Mouse (Mus musculus) liver, embryonic 13.5 days (tissue): ENCODE measurements around the gene Tnk2. TPM values are rescaled to one million over a fixed set of nuclear protein-coding genes. Genes with fewer than 3 reads are reported as not detected.
A peak's percentile ranks its signal among the peaks of the same experiment; 100 is the strongest.

Experiments used
- ATAC-seq: fragments of 200-750 bp; cut with Nextera tagmentation; 2 replicates; pipeline ENCODE4 v1.8.0; 2017; ENCODE audit warnings: low read depth, mild to moderate bottlenecking, moderate number of reproducible peaks, moderate library complexity
- DNase-seq: peaks from one replicate; pipeline ENCODE4 v3.0.0; 2022
- H3K27ac ChIP-seq: fragments of 300-500 bp; sonication (generic); 2 replicates; pipeline ENCODE4 v1.5.1; 2015; ENCODE audit warnings: moderate library complexity, mild to moderate bottlenecking, inconsistent platforms
- H3K27me3 ChIP-seq: fragments of 300-500 bp; sonication (generic); 2 replicates; pipeline ENCODE4 v1.6.1; 2015; ENCODE audit warnings: mild to moderate bottlenecking, inconsistent platforms
- H3K36me3 ChIP-seq: fragments of 300-500 bp; sonication (generic); 2 replicates; pipeline ENCODE4 v1.6.1; 2015; ENCODE audit warnings: mild to moderate bottlenecking, inconsistent platforms
- H3K4me1 ChIP-seq: fragments of 300-500 bp; sonication (generic); replicated peaks from 2 replicates; pipeline ENCODE4 v1.6.1; 2015; ENCODE audit warnings: inconsistent platforms
- H3K4me2 ChIP-seq: fragments of 300-500 bp; sonication (generic); 2 replicates; pipeline ENCODE4 v1.6.1; 2015; ENCODE audit warnings: inconsistent platforms, mild to moderate bottlenecking, moderate library complexity
- H3K4me3 ChIP-seq: fragments of 300-500 bp; sonication (generic); replicated peaks from 2 replicates; pipeline ENCODE4 v1.5.1; 2015; ENCODE audit warnings: mild to moderate bottlenecking, inconsistent platforms
- H3K9ac ChIP-seq: fragments of 300-500 bp; sonication (generic); 2 replicates; pipeline ENCODE4 v1.6.1; 2015; ENCODE audit warnings: mild to moderate bottlenecking, inconsistent platforms
- H3K9me3 ChIP-seq: fragments of 300-500 bp; sonication (generic); replicated peaks from 2 replicates; pipeline ENCODE4 v1.6.1; 2016; ENCODE audit warnings: inconsistent platforms
- WGBS: fragments of 180-500 bp; shearing (Covaris S2); methylation state at CpG from one replicate; pipeline ENCODE4 v1.1.7; 2015; ENCODE audit not compliant: insufficient replicate concordance; 5-methylcytosine and 5-hydroxymethylcytosine counted together
- polyA plus RNA-seq: library from polyadenylated mRNA; unstranded; fragments of >200 nt; fragmentation: Nextera tagmentation; extraction: Ambion mirVana; gene quantifications from 2 replicates; pipeline ENCODE4 v1.2.1, GENCODE M21; 2015

Tnk2 gene
- polyA plus RNA-seq, 1 experiment from 2014 or later: 4.9 TPM

- under 1% methylated on average over 14 of the region's 14 CpGs for WGBS
- Histone ChIP-seq H3K4me2 (peak overlapping the region; percentile 72), H3K36me3 (peaks cover 27% of the 10 kb centered on the region), H3K27ac (peak overlapping the region; percentile 98), H3K4me3 (peak overlapping the region; percentile 99), H3K9ac (peak overlapping the region; percentile 100), H3K27me3 (no peaks in the 10 kb centered on the region), H3K9me3 (no peaks in the 10 kb centered on the region), H3K4me1 (peaks cover 41% of the 10 kb centered on the region)
- DNase-seq (no peak), ATAC-seq (no peak)
These were observed 34.3 kb upstream of the Tnk2 start for GRCm38 (mm10) chr16:32609401-32609779.

- peaks cover 40% of the 10 kb centered on the region for H3K36me3 ChIP-seq
- H3K4me1 ChIP-seq: peaks cover 48% of the 10 kb centered on the region
- peak overlapping the region; percentile 99 for H3K4me3 ChIP-seq
- peak overlapping the region; percentile 98 for H3K27ac ChIP-seq
- no peaks in the 10 kb centered on the region for H3K9me3 ChIP-seq
- peak overlapping the region; percentile 100 for H3K9ac ChIP-seq
- 14% methylated on average over 5 of the region's 5 CpGs for WGBS
- no peaks in the 10 kb centered on the region for H3K27me3 ChIP-seq
- peak overlapping the region; percentile 72 for H3K4me2 ChIP-seq
- peak; percentile 29 for ATAC-seq
- DNase-seq: peak; percentile 58
These were observed 33.0 kb upstream of the Tnk2 start for GRCm38 (mm10) chr16:32610460-32611255.

- Histone ChIP-seq H3K4me1 (peaks cover 50% of the 10 kb centered on the region), H3K9me3 (no peaks in the 10 kb centered on the region), H3K4me2 (peak overlapping the region; percentile 72), H3K4me3 (peak overlapping the region; percentile 99), H3K9ac (peak overlapping the region; percentile 100), H3K27me3 (no peaks in the 10 kb centered on the region), H3K27ac (peak overlapping the region; percentile 98), H3K36me3 (peaks cover 54% of the 10 kb centered on the region)
- 13% methylated on average over 1 of the region's 1 CpGs for WGBS
- DNase-seq: peak; percentile 68
- ATAC-seq: peak; percentile 48
These were observed 31.6 kb upstream of the Tnk2 start for GRCm38 (mm10) chr16:32612052-32612451.

DNA sequence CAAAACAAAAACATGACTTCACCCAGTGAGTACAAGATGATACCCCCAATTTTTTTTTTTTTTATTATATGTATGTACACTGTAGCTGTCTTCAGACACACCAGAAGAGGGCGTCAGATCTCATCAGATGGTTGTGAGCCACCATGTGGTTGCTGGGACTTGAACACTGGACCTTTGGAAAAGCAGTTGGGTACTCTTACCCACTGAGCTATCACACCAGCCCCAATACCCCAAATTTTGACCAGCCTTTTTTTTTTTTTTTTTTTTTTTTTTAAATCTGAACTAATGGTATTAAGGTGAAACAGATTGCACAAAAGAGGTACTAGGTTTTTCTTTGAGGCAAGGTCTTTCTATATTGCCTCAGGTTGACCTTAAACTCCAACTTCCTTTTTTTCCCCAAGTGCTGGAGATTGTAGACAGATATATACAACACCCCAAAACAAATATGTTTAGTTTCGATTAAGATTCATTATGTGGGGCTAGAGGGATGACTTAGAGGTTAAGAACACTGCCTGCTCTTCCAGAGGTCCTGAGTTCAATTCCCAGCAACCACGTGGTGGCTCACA lies 30.3 kb upstream of the Tnk2 start:
- Histone ChIP-seq H3K27me3 (no peaks in the 10 kb centered on the region), H3K4me2 (peak overlapping the region; percentile 72), H3K9ac (peak overlapping the region; percentile 100), H3K4me3 (peak overlapping the region; percentile 99), H3K36me3 (peaks cover 65% of the 10 kb centered on the region), H3K4me1 (peaks cover 39% of the 10 kb centered on the region), H3K9me3 (no peaks in the 10 kb centered on the region), H3K27ac (peak overlapping the region; percentile 98)
- DNase-seq (no peak), ATAC-seq (no peak)
- 36% methylated on average over 3 of the region's 3 CpGs for WGBS

GRCm38 (mm10) chr16:32614047-32614446 lies 29.6 kb upstream of the Tnk2 start:
- WGBS: 20% methylated on average over 4 of the region's 4 CpGs
- H3K36me3 ChIP-seq: peaks cover 72% of the 10 kb centered on the region
- H3K9ac ChIP-seq: 0 out of 2 replicates have a peak overlapping the region, but pooled peaks have one; percentile 31
- no peak for DNase-seq
- H3K9me3 ChIP-seq: no peaks in the 10 kb centered on the region
- peaks cover 38% of the 10 kb centered on the region for H3K4me1 ChIP-seq
- ATAC-seq: no peak
- peak overlapping the region; percentile 98 for H3K27ac ChIP-seq
- peak overlapping the region; percentile 99 for H3K4me3 ChIP-seq
- H3K27me3 ChIP-seq: no peaks in the 10 kb centered on the region
- H3K4me2 ChIP-seq: peak overlapping the region; percentile 72

DNA sequence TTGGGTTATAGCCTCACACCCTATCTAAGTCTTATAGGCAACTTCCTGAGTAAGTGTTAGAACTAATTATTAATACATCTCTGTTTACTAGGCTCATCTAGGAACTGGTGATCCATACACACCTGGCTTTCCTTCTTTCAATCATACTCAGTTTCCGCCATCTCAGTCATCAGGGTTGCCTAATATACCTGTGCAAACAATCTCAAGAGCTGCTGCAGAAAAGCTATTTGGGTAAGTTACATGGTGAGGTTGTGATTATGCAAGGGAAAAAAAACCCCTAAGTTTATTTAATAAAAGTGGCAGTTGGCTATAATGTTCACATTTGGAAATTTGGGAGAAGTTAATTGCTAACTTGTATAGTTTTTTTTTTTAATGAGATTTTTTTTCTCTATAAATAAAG lies 24.7 kb upstream of the Tnk2 start:
- ATAC-seq (no peak), DNase-seq (no peak)
- Histone ChIP-seq H3K36me3 (peaks cover 96% of the 10 kb centered on the region), H3K27me3 (no peaks in the 10 kb centered on the region), H3K9ac (no peak overlapping the region), H3K9me3 (no peaks in the 10 kb centered on the region), H3K4me1 (peaks cover 21% of the 10 kb centered on the region), H3K4me3 (no peak overlapping the region), H3K4me2 (no peak overlapping the region), H3K27ac (0 out of 2 replicates have a peak overlapping the region, but pooled peaks have one; percentile 4)
- WGBS: 93% methylated on average over 1 of the region's 1 CpGs

- Histone ChIP-seq H3K36me3 (peaks cover 97% of the 10 kb centered on the region), H3K4me3 (no peak overlapping the region), H3K27ac (peak overlapping the region; percentile 56; the same call in 1 of the 2 replicates), H3K4me2 (no peak overlapping the region), H3K9ac (no peak overlapping the region), H3K27me3 (no peaks in the 10 kb centered on the region), H3K9me3 (no peaks in the 10 kb centered on the region), H3K4me1 (0 out of 2 replicates have a peak, but pooled peaks cover 6% of the 10 kb centered on the region)
- no peak for ATAC-seq
- 89% methylated on average over 8 of the region's 8 CpGs for WGBS
- DNase-seq: no peak
These were observed 15.5 kb upstream of the Tnk2 start for GRCm38 (mm10) chr16:32628140-32628539.

GRCm38 (mm10) chr16:32632328-32632824 lies 11.3 kb upstream of the Tnk2 start:
- ATAC-seq (no peak), DNase-seq (no peak)
- Histone ChIP-seq H3K36me3 (peaks cover 63% of the 10 kb centered on the region), H3K4me3 (no peak overlapping the region), H3K27me3 (peaks cover 2% of the 10 kb centered on the region; the same call in 1 of the 2 replicates), H3K9me3 (no peaks in the 10 kb centered on the region), H3K9ac (no peak overlapping the region), H3K4me2 (no peak overlapping the region), H3K4me1 (peaks cover 11% of the 10 kb centered on the region; the same call in 1 of the 2 replicates), H3K27ac (peak overlapping the region; percentile 20; the same call in 1 of the 2 replicates)
- WGBS: 89% methylated on average over 4 of the region's 4 CpGs

- Histone ChIP-seq H3K9me3 (no peaks in the 10 kb centered on the region), H3K4me3 (no peak overlapping the region), H3K36me3 (peaks cover 51% of the 10 kb centered on the region), H3K27me3 (peaks cover 6% of the 10 kb centered on the region; the same call in 1 of the 2 replicates), H3K9ac (no peak overlapping the region), H3K4me2 (no peak overlapping the region), H3K27ac (peak overlapping the region; percentile 67), H3K4me1 (peaks cover 10% of the 10 kb centered on the region)
- peak; percentile 34 for ATAC-seq
- WGBS: 79% methylated on average over 4 of the region's 4 CpGs
- no peak for DNase-seq
These were observed 10.1 kb upstream of the Tnk2 start for GRCm38 (mm10) chr16:32633486-32634012.

DNA sequence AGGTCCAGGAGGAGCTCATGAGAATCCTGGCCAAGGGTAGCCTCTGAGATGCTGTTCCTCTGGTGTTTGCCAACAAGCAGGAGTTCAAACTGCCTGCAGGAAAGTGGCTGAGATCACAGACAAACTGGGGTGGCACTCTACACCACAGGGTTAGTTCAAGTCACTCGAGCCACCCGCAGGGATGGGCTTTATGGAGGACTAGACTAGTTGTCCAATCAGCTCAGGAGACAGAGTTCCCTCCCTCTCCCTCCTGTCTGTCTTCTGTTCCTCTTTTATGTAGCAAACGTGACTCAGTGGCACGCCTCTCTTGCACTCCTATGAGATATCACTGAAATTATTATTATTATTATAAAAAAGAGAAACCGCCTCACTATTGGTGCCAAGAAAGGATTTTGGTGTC lies 9.5 kb upstream of the Tnk2 start:
- DNase-seq: peak; percentile 34
- Histone ChIP-seq H3K9ac (no peak overlapping the region), H3K27ac (peak overlapping the region; percentile 67), H3K4me1 (peaks cover 15% of the 10 kb centered on the region), H3K9me3 (no peaks in the 10 kb centered on the region), H3K4me3 (no peak overlapping the region), H3K36me3 (peaks cover 45% of the 10 kb centered on the region), H3K27me3 (peaks cover 6% of the 10 kb centered on the region; the same call in 1 of the 2 replicates), H3K4me2 (no peak overlapping the region)
- ATAC-seq: peak; percentile 50
- 56% methylated on average over 5 of the region's 5 CpGs for WGBS

GRCm38 (mm10) chr16:32635314-32635713 lies 8.4 kb upstream of the Tnk2 start:
- Histone ChIP-seq H3K36me3 (peaks cover 34% of the 10 kb centered on the region), H3K9ac (no peak overlapping the region), H3K9me3 (no peaks in the 10 kb centered on the region), H3K27me3 (peaks cover 6% of the 10 kb centered on the region; the same call in 1 of the 2 replicates), H3K27ac (peak overlapping the region; percentile 43), H3K4me1 (peaks cover 15% of the 10 kb centered on the region), H3K4me2 (no peak overlapping the region), H3K4me3 (no peak overlapping the region)
- 83% methylated on average over 3 of the region's 3 CpGs for WGBS
- DNase-seq (no peak), ATAC-seq (no peak)
